Mouse (Mus musculus): ENCODE results near the gene 2300002M23Rik.

The 2300002M23Rik gene

GRCm38 (mm10) chr17:35556186-35556765 is 11.0 kb upstream of the 2300002M23Rik start:
- DNase-seq (ENCODE audit: inconsistent ontology term): no peak

- DNase-seq (ENCODE audit: inconsistent ontology term): peak; percentile 78
These were observed 10.4 kb upstream of the 2300002M23Rik start for GRCm38 (mm10) chr17:35556812-35557211.

DNA sequence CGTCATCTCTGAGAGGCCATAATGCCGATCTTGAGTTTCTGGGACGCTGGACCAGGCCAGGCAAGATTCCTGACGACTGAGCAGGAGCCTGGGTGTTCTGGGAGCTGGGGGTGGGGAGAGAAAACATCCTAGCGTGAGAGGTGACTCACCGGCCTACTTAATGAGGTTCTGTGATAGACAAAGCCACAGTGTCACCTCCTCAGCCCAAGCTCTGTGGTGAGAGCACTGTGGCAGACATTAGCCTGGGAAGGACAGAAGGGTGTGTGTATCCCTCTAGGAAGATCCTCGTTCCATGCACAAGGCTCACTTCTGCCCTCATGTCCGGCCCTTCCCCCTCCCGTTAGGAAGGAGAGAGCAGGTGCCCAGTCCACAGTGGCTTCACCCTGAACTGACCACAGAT is 9.9 kb upstream of the 2300002M23Rik start:
- peak; percentile 94 for DNase-seq (ENCODE audit: inconsistent ontology term)

- no peak for DNase-seq (ENCODE audit: inconsistent ontology term)
These were observed 9.0 kb upstream of the 2300002M23Rik start for GRCm38 (mm10) chr17:35558216-35558615.

DNA sequence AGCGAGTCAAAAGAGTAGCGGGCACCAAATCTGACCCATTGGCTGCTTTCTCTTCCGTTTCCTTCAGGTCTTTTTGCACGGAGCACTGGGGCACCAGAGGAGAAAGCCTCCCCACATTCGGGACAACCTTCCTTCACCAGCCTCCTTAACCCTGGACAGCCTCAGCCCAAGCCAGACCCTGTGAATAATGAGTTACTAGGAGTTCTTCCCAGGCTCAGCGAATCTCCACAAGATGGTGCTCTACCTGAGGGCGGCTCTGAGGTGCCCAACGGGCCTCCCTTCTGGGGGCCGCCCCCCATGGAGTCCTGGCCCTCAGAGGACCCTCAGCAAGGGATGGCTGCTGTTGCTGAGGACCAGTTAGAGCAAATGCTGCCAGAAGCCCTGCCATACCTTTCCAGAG is 517 bp downstream of the 2300002M23Rik start:
- DNase-seq (ENCODE audit: inconsistent ontology term): no peak

- DNase-seq (ENCODE audit: inconsistent ontology term): peak; percentile 65
These were observed 2.1 kb downstream of the 2300002M23Rik start for GRCm38 (mm10) chr17:35569091-35569944.

- DNase-seq (ENCODE audit: inconsistent ontology term): no peak
These were observed 3.6 kb downstream of the 2300002M23Rik start for GRCm38 (mm10) chr17:35570836-35571235.

GRCm38 (mm10) chr17:35571477-35571876 is 4.2 kb downstream of the 2300002M23Rik start:
- DNase-seq (ENCODE audit: inconsistent ontology term): no peak

- peak; percentile 69 for DNase-seq (ENCODE audit: inconsistent ontology term)
These were observed 11.0 kb downstream of the 2300002M23Rik start for GRCm38 (mm10) chr17:35578211-35578610.

DNA sequence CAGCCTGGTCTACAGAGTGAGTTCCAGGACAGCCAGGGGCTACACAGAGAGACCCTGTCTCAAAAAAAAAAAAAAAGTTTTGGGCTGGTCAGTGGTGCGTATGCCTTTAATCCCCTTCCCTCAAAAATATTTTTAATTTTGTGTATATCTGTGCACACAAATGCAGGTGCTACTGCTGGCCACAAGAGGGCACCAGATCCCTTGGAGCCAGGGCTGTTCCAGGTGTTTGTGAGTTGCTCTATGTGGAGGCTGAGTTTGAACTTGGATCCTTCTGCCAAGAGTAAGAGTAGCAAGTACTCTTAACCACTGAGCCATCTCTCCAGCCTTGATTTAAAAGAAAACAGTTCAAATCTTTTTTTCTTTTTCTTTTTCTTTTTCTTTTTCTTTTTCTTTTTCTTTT is 15.7 kb downstream of the 2300002M23Rik start:
- no peak for DNase-seq (ENCODE audit: inconsistent ontology term)

DNA sequence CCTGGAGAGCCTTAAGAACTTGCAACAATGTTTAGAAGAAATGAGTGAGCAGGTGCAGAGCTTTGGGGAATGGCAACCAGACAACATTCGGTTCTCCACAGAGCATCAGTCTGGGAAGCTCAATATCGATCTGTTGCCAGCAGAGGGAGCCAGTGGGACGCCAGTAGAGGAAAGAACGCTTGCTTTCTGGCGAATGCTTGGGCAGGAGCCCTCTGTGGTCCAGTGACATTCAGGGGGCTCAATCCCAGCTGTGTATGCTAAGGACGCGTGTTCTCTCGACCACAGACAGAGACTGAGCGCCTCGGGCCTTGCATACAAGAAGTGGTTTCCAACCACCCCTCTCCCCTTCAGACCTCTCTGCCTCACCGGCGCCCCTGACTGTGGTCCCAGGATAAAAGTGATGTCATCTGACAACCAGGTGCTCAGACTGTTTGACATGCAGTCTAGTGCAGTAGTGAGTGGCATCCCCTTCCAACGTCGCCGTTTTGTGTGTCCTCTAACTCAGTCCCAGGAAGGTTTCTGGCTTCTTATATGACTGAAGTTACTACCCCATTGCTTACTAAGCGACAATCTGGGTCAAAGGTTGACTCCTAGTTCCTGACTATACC is 17.2 kb downstream of the 2300002M23Rik start:
- peak; percentile 59 for DNase-seq (ENCODE audit: inconsistent ontology term)

- DNase-seq (ENCODE audit: inconsistent ontology term): no peak
These were observed 20.0 kb downstream of the 2300002M23Rik start for GRCm38 (mm10) chr17:35587291-35587690.

- DNase-seq (ENCODE audit: inconsistent ontology term): no peak
These were observed 21.1 kb downstream of the 2300002M23Rik start for GRCm38 (mm10) chr17:35588387-35588786.

GRCm38 (mm10) chr17:35590410-35591218 is 23.4 kb downstream of the 2300002M23Rik start:
- peak; percentile 70 for DNase-seq (ENCODE audit: inconsistent ontology term)

GRCm38 (mm10) chr17:35591219-35591578 is 23.9 kb downstream of the 2300002M23Rik start:
- no peak for DNase-seq (ENCODE audit: inconsistent ontology term)

GRCm38 (mm10) chr17:35591731-35592130 is 24.5 kb downstream of the 2300002M23Rik start:
- DNase-seq (ENCODE audit: inconsistent ontology term): no peak

DNA sequence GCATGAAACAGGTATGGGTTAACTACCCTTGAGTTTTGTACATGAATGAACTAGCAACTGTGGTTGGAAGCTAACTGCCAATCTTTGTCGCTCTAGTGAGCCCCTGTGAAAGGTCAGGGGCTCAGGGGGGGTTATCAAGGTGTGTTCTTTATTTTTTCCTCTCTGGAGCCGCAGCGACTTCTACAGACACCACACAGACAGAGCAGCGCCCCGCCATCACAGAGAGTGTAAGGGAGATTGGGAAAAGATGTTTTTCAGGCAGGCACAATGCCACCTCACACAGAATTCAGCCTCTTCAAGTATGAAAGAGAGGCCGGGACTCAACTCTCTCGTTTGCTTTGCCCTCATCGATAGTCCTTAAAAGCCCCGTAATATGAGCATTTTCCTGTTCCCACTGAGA is 24.9 kb downstream of the 2300002M23Rik start:
- DNase-seq (ENCODE audit: inconsistent ontology term): no peak

DNA sequence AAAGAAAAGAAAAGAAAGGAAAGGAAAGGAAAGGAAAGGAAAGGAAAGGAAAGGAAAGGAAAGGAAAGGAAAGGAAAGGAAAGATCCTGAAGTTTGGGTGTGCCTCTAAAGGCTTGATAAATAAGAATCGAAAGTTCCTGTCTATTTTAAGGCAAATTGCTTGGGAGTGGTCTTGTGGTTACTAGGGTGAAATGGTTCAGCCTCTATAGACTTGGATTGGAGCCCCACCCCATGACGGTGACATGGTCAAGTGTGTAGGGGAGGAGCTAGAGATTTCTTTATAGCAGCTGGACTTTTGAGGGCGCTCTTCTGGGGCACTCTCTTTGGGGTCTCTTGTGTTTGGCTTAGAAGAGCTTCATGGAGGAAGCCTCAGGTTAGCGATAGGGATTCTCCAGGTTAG is 26.5 kb downstream of the 2300002M23Rik start:
- no peak for DNase-seq (ENCODE audit: inconsistent ontology term)

GRCm38 (mm10) chr17:35594456-35594855 is 27.2 kb downstream of the 2300002M23Rik start:
- DNase-seq (ENCODE audit: inconsistent ontology term): no peak

- no peak for DNase-seq (ENCODE audit: inconsistent ontology term)
These were observed 30.1 kb downstream of the 2300002M23Rik start for GRCm38 (mm10) chr17:35597399-35597798.

GRCm38 (mm10) chr17:35601249-35601648 is 34.0 kb downstream of the 2300002M23Rik start, which contains the start of gene Sfta2:
Sfta2 (plus strand) TSS chr17:35601549.
- DNase-seq (ENCODE audit: inconsistent ontology term): no peak
